Mouse (Mus musculus) heart, adult 18-20 months (tissue): ENCODE data around the gene Fryl. TPM values are rescaled to one million over a fixed set of nuclear protein-coding genes. Genes with fewer than 3 reads are reported as not detected.

Experiments used
- DNase-seq, 2 experiments: peaks; one replicate each; pipeline ENCODE4 v3.0.0; 2021 to 2022; ENCODE audit warnings: mixed read lengths in 1 of 2
- total RNA-seq, 2 experiments: library from RNA; stranded (reverse); gene quantifications; 2 replicates each; pipeline ENCODE4 v1.2.3; 2021

Fryl gene
- total RNA-seq, 2 experiments from 2014 or later, result 28.8 to 40.5 TPM

GRCm38 (mm10) chr5:73157009-73157408, 99.4 kb downstream of the Fryl start:
- DNase-seq, result no peak

GRCm38 (mm10) chr5:73156226-73156926, 100.0 kb downstream of the Fryl start:
- no peak for DNase-seq

GRCm38 (mm10) chr5:73153802-73154465, 102.5 kb downstream of the Fryl start:
- DNase-seq, result no peak

- DNase-seq, result no peak
Measured at GRCm38 (mm10) chr5:73152206-73152605, 104.2 kb downstream of the Fryl start.

GRCm38 (mm10) chr5:73150877-73151445, 105.5 kb downstream of the Fryl start:
- DNase-seq, result no peak

- DNase-seq, result no peak
Measured at GRCm38 (mm10) chr5:73144987-73145386, 111.4 kb downstream of the Fryl start.

GRCm38 (mm10) chr5:73141712-73142111, 114.7 kb downstream of the Fryl start:
- no peak for DNase-seq

GRCm38 (mm10) chr5:73141161-73141560, 115.3 kb downstream of the Fryl start:
- no peak for DNase-seq

- no peak for DNase-seq
Measured at GRCm38 (mm10) chr5:73137561-73137960, 118.9 kb downstream of the Fryl start.

- no peak for DNase-seq
Measured at GRCm38 (mm10) chr5:73135959-73136358, 120.5 kb downstream of the Fryl start.

GRCm38 (mm10) chr5:73135131-73135530, 121.3 kb downstream of the Fryl start:
- no peak for DNase-seq

- peak; percentile 49 to 79 for DNase-seq
Measured at GRCm38 (mm10) chr5:73133833-73134185, 122.6 kb downstream of the Fryl start.

GRCm38 (mm10) chr5:73132998-73133832, 123.2 kb downstream of the Fryl start:
- no peak for DNase-seq

GRCm38 (mm10) chr5:73130984-73131383, 125.4 kb downstream of the Fryl start:
- peak; percentile 37 to 58 for DNase-seq

GRCm38 (mm10) chr5:73129871-73130270, 126.5 kb downstream of the Fryl start:
- no peak for DNase-seq

- DNase-seq, result no peak
Measured at GRCm38 (mm10) chr5:73119969-73120725, 136.3 kb downstream of the Fryl start.

GRCm38 (mm10) chr5:73119524-73119923, 136.9 kb downstream of the Fryl start:
- DNase-seq, result no peak

GRCm38 (mm10) chr5:73118786-73119185, 137.6 kb downstream of the Fryl start:
- DNase-seq, result no peak

GRCm38 (mm10) chr5:73114878-73115277, 141.5 kb downstream of the Fryl start:
- no peak for DNase-seq

- no peak for DNase-seq
Measured at GRCm38 (mm10) chr5:73112331-73112730, 144.1 kb downstream of the Fryl start.

GRCm38 (mm10) chr5:73103657-73104056, 152.8 kb downstream of the Fryl start:
- no peak for DNase-seq
